Mouse (Mus musculus): Measurements from ENCODE around the gene Cox15.

The Cox15 gene

GRCm38 (mm10) chr19:43752489-43753225, at the start of gene Cox15, which contains the start of gene Cutc:
Gene Cox15, minus strand, starts transcription at chr19:43753000.
Gene Cutc, plus strand, starts transcription at chr19:43752996.
- peak; percentile 98 to 99 for DNase-seq

- DNase-seq, result no peak
Observed at GRCm38 (mm10) chr19:43801427-43802051, 48.7 kb upstream of the Cox15 start.

DNA sequence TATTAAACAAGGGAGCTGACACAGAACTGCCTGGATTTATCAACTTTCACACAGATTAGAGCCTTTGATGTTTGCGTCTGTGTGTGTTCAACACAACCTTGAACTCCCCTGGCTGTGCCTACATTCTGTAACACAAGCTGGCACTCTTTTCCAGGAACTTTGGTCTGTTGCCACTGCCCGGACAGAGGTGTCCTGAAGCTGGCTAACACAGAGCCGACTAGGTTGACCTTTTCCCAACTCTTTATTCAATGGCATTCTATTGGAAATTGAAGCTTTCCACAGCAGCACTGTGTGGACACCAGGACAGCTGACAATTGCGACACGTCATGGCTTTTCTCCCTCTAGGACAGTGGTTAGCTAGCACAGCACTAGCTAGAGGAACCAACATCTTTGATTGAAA, 44.4 kb upstream of the Cox15 start:
- DNase-seq, result no peak

DNA sequence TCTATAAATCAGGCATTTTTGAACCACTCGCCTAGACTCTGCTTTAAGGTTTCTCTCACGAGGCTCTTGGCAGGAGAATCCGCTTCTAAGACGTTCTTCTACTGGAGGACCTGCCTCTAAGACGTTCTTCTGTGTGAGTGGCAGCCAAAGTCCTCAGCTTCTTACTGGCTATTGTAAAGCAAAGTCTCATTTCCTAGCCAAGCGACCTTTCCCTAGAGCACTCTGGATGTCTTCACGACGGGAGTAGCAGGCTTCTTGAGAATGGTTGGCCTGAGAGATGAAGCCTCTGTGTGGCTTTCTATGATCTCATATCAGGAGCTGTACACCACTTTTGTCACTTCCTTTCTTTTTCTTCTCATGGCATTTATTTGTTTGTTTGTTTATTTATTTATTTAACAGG, 42.7 kb upstream of the Cox15 start:
- DNase-seq, result no peak

- DNase-seq, result no peak
Observed at GRCm38 (mm10) chr19:43793951-43794350, 41.2 kb upstream of the Cox15 start.

DNA sequence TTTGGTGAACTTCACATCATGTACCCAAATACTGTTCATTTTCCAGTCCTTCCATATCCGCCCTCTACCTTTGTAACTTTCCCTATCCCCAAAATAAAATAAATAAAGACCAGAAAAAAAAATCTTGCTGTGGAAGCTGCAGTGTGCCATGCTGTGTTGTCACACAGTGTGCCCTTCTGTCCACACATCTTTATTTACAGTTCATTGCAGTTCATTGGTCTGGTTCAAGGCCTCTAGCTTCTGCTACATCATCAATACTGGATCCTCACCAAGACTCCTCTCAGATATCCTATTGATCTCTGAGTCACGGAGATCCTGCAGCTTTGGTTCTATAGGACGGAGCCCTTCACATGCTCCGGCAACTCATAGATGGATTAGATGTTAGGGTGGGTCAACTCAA, 39.7 kb upstream of the Cox15 start:
- no peak for DNase-seq

- DNase-seq, result no peak
Observed at GRCm38 (mm10) chr19:43789817-43790216, 37.0 kb upstream of the Cox15 start.

- no peak for DNase-seq
Observed at GRCm38 (mm10) chr19:43786249-43787026, 33.6 kb upstream of the Cox15 start.

DNA sequence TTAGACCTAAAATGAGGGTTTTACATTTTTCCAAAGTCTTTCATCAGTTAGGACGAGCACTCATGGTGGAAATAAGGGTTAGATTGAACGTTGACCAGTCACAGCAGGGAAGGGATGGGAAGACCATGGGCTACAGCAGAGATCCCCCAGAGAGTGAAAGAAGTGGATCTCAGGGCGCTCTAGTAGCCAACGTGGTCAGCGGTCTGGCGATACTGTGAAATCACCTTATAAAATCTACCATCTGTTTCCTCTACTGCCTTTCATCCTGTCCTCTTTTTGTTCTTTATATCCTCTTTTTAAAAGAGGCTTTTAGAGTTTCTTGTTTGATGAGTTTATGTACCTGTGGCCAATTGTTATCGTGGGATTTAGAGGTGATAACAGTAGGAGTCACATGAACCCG, 32.0 kb upstream of the Cox15 start:
- DNase-seq, result no peak

- DNase-seq, result no peak
Observed at GRCm38 (mm10) chr19:43781980-43782379, 29.2 kb upstream of the Cox15 start, which contains the start of gene Abcc2. Gene Abcc2, plus strand, starts transcription at chr19:43782192.

DNA sequence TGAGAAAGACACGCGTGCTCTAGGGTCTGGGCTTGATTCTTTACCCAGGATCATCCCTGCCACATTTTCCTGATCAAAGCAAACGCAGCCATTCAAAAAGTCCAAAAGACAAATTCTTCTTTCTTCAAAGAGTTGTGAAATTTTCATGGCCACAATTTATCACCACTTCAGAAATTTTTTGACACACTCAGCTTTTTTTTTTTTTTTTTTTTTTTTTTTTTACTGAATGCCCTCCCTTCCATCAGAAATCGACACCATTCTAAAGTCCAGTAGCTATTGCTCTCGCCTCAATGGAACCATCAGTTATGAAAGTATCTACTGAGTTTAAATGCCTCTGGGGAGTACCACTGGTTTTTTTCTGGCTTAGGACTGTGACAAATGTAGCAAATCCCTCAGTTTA, 27.6 kb upstream of the Cox15 start:
- DNase-seq, result no peak

- no peak for DNase-seq
Observed at GRCm38 (mm10) chr19:43777308-43777707, 24.5 kb upstream of the Cox15 start.

DNA sequence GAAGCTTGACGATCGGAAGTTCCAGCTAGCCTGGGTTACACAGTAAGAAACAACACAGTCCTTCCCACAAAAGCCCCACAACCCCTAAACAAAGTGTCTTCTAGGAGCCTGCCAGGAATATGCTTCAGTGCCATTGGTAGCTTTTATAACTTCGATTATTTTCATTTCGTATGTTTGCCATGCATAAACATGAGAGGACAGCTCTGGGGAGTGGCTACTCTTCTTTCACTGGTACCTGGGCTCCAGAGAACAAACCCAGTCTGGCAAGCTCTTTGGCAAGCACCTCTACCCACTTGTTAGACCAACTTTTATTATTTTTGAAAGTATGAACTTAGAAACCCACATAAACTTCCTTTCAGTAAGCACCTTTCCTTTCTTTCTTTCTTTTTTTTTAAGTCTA, 23.8 kb upstream of the Cox15 start:
- no peak for DNase-seq

DNA sequence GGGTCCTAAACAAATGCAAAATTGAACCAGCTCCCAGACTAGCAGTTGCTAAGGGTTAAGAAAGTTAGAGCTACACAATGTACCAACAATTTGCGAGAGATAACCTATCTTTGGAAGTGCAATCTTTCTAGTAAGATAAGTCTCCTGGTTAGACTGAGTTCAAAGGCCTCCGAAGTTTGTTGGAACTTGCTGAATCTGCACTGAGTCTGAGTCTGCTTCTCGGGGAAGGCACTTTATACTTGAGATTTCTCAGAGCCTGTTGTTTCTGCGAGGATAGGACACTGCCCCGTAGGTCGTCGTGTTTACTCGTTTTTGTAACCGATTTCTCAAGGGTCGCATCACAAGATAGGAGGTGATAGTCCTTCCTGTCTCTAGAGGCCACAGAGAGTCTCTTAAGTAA, 22.6 kb upstream of the Cox15 start:
- no peak for DNase-seq

DNA sequence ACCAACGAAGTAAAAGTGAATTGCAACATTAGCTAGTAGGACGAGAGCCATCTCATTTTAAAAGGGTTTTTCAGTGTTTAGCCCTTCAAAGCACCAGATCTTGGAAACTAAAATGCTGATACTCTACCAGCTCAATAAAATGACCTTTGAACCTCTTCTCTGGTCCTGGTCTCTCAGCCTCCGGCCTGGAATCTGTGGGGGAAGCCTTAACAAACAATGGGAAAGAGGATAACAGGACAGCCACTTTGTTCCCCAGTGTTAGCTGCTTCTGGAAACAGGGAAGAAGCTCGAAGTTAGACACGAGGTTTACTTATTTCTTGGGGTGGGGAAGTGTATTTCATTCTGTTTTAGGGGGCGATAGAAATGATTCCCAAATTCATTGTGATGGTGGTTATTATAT, 19.5 kb upstream of the Cox15 start:
- DNase-seq, result no peak

GRCm38 (mm10) chr19:43771499-43771969, 18.7 kb upstream of the Cox15 start:
- no peak for DNase-seq

DNA sequence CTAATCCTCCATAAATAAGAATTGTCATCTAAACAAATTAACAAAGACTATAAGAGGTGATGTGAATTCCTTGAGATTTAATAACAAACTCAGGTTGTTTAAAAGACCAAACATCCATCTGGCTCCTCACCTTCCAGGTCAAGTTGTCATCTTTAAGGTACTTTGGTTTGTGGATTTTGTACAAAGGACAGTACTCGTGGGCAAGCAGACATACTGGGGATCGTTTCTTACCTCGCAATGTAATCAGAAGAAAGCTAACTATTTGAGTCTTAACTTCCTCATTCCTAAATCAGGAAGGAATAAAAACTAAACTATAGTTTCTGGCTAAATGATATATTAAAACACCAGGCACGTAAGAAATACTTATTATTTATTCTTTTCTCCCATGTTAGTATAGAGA, 17.8 kb upstream of the Cox15 start:
- DNase-seq, result no peak

DNA sequence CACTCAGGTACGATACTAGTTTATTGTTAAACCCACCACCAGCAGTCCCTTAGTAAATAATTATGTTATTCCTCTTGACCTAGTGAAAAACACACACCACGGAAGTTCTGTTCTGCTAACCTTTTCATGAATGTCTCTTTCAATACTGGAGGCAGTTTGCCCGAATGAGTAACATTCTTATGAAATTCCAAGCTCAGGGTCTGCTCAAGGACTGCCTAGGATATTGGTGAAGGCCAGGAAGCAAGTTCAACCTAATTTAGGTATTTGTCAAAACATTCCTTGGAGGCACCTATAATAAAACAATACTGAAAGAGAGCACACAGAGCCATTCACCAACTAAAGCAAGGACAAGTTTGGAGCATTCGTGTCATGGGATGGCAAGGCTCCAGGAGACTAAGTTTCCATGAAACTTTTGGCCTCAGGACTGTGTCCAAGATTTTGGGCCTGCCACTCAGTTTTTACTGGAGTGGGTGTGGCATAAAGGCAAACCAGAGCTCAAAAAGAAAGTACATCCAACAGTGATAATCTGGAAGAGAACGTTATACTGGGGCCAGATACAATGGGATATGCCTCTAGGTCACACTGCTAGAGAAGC, 16.7 kb upstream of the Cox15 start:
- no peak for DNase-seq

GRCm38 (mm10) chr19:43767549-43768322, 14.9 kb upstream of the Cox15 start:
- DNase-seq, result no peak

DNA sequence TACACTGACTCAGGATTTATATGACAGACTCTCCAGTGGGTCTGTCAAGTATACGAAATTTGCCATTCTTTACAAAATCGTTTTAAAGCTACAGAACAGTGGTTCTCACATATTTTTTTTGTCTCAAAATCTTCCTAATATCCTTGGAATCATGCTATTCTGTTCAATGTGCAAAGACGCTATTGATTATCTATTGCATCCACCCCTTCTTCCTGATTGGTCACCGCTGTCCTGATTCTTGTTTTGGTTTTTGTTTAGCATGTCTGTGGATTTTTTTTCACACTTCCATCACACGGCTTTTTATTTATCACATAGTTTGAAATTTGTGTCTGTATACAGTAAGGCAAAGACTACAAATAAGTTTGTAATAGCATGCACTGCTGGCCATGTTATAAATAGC, 13.7 kb upstream of the Cox15 start:
- DNase-seq, result no peak

GRCm38 (mm10) chr19:43762410-43762809, 9.6 kb upstream of the Cox15 start:
- no peak for DNase-seq

DNA sequence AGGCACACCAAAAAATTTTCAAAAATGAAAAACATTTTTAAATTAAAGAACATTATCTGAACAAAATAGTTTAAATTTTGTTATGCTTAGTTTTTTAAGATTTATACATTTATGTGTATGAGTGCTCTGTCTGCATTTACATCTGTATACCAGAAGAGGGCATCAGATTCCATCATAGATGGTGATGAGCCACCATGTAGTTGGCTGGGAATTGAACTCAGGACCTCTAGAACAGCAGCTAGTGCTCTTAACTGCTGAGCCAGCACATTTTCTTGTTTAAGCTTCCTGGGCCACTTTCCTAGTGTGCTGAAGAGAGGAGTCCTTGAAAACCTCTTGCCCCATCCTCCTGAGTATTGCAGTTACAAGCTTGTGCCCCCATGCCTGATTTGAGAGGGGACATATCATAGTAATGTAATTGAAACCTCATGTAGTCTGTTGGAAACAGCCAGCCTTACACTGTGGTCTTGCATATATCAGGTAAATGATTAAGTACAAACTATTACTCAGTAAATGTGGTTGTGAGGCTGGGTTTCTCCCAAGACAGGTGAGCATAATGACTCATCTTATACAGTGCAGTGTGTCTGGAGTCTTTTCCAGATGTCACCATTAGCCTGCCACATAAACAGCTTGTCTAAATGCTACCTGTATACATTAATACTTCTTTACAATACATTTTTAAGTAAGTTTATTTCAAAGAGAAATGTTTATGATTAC, 8.9 kb upstream of the Cox15 start:
- DNase-seq, result no peak

Data from cerebellum, postnatal 10 days (tissue).